Mouse (Mus musculus) intestine, embryonic 16.5 days (tissue): ENCODE results near the gene Mark2. TPM values are rescaled to one million over a fixed set of nuclear protein-coding genes. Genes with fewer than 3 reads are reported as not detected.
"Not testable (repeated sequence)": the region's sequence is repeated elsewhere in the genome, so short reads cannot be mapped to it uniquely, and the experiment has no call there.

Source experiments
- ATAC-seq: fragments of 200-750 bp; cut with Nextera tagmentation; 2 replicates; pipeline ENCODE4 v1.8.0; 2017; ENCODE audit warnings: moderate TSS enrichment, moderate library complexity
- H3K27ac ChIP-seq: fragments of 300-500 bp; sonication (generic); 2 replicates; pipeline ENCODE4 v1.5.1; 2014; ENCODE audit warnings: mild to moderate bottlenecking, low read length
- H3K27me3 ChIP-seq: fragments of 300-500 bp; sonication (generic); replicated peaks from 2 replicates; pipeline ENCODE4 v1.6.1; 2014; ENCODE audit warnings: low read length, control low read depth, mixed read lengths; ENCODE audit not compliant: control insufficient read depth, insufficient read depth
- H3K36me3 ChIP-seq: fragments of 300-500 bp; sonication (generic); 2 replicates; pipeline ENCODE4 v1.6.1; 2014; ENCODE audit warnings: low read length, control low read depth; ENCODE audit not compliant: control insufficient read depth, insufficient read depth
- H3K4me1 ChIP-seq: fragments of 300-500 bp; sonication (generic); 2 replicates; pipeline ENCODE4 v1.6.1; 2014; ENCODE audit warnings: low read length, control low read depth, mixed read lengths; ENCODE audit not compliant: control insufficient read depth, insufficient read depth
- H3K4me2 ChIP-seq: fragments of 300-500 bp; sonication (generic); 2 replicates; pipeline ENCODE4 v1.6.1; 2014; ENCODE audit warnings: low read depth, low read length, control low read depth
- H3K4me3 ChIP-seq: fragments of 300-500 bp; sonication (generic); 2 replicates; pipeline ENCODE4 v1.5.1; 2014; ENCODE audit warnings: mild to moderate bottlenecking, low read length
- H3K9ac ChIP-seq: fragments of 300-500 bp; sonication (generic); 2 replicates; pipeline ENCODE4 v1.6.1; 2014; ENCODE audit warnings: low read depth, low read length
- H3K9me3 ChIP-seq: fragments of 300-500 bp; sonication (generic); 2 replicates; pipeline ENCODE4 v1.6.1; 2016; ENCODE audit warnings: low read length, control low read depth; ENCODE audit not compliant: control insufficient read depth
- WGBS: fragments of 180-500 bp; shearing (Covaris S2); extraction: QIAGEN DNeasy Blood & Tissue Kit; methylation state at CpG from one replicate; pipeline ENCODE4 v1.1.7; 2014; 5-methylcytosine and 5-hydroxymethylcytosine counted together
- polyA plus RNA-seq: library from polyadenylated mRNA; unstranded; fragments of >200 nt; fragmentation: Nextera tagmentation; extraction: Ambion mirVana; gene quantifications from 2 replicates; pipeline ENCODE4 v1.2.1, GENCODE M21; 2015

The Mark2 gene
- polyA plus RNA-seq: 39.1 and 41.4 TPM in 2 replicates

DNA sequence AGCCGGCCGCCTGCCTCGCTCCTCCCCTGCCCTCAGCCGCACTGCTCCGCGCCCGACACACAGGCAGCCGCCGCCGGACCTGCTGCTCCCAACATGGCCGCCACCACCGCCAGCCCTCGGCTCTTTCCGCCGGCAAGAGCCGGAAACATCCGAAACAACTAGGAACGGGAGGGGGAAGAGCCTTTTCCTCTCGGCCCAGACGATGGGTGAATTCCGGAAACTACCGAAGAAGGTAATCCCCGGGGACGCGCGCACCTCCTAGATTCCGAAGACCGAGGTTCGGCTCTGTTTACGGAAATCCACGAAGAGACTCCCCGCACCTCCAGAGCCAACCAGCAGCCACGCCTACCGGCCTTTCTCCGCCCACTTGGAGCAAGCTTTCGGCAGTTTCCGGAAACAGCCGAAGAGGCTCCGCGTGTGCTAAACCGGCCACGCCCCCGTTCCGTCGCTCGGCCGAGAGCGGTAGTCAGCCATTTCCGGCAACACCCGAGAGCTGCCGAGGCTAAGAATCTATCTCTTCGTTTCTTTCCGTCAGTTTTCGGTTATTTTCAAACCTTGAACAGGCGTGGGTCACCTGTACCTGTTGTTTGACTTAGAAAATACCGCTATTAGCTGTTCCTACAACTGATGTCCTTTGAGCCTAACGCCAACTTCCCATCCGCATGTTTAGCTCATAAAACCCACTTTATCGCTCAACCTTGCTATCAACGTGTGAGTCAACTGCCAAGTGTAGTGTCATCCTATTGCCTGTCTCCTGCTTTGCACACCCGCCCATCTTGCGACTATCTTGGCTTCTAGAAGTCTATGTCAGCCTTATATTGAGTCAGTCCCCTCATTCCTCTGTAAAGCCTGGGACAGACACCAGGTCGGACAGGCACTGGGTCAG is at the start of gene Mark2:
Gene Mark2, minus strand, starts transcription at position 349 of the 886 bp plus-strand sequence.
- H3K4me3 ChIP-seq: peak within 1 kb of the TSS; percentile 74
- no peaks in the 10 kb centered on the region for H3K27me3 ChIP-seq
- 1% methylated on average over 63 of the region's 63 CpGs for WGBS
- no peaks in the 10 kb centered on the region for H3K9me3 ChIP-seq
- peak within 1 kb of the TSS; percentile 86 for H3K27ac ChIP-seq
- peak; percentile 93 for ATAC-seq
- peak within 1 kb of the TSS; percentile 87 for H3K9ac ChIP-seq
- peaks cover 35% of the 10 kb centered on the region for H3K4me1 ChIP-seq
- H3K4me2 ChIP-seq: peak within 1 kb of the TSS; percentile 93
- H3K36me3 ChIP-seq: no peaks in the 10 kb centered on the region

DNA sequence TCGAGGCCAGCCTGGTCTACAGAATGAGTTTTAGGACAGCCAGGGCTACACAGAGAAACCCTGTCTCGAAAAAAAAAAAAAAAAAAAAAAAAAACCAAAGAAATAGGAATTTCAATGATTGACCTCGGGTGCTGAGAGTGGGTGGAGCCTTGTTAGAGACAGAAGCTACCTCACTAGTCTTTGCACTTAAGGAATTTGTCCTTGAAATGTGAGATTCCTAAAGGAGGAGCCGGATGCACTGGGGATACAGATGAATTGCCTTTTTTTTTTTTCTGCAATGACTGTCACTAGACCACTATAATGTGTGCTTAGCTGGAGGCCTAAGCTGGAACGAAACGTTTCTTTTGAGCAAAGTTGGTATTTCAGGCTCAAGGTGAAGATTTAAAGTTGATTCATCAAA is 46.8 kb upstream of the Mark2 start:
- ATAC-seq: no peak
- Histone ChIP-seq H3K4me3 (no peak overlapping the region), H3K9me3 (no peaks in the 10 kb centered on the region; the same call in 1 of the 2 replicates), H3K36me3 (no peaks in the 10 kb centered on the region), H3K27ac (no peak overlapping the region), H3K4me2 (no peak overlapping the region), H3K9ac (no peak overlapping the region), H3K27me3 (no peaks in the 10 kb centered on the region), H3K4me1 (peaks cover 2% of the 10 kb centered on the region)
- WGBS: 79% methylated on average over 6 of the region's 6 CpGs

DNA sequence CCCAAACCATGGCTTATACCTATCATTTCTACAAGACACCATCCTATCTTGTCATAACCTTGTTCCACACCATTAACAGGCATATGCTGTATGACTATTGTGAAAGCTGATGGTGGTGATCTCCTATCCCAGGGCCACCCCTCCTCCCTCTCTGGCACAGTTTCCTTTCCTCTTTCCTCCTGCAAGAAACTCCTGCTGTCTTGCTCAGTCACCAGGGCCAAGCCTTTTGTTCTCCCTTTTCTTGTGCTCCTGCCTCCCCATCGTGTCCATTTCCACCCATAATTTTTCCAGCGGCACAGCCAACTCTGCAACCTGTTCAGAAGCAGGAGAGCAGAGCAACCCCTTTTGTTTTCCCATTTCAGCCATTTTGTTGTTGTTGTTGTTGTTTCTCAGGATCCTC is 44.4 kb upstream of the Mark2 start:
- Histone ChIP-seq H3K4me1 (peaks cover 8% of the 10 kb centered on the region), H3K27ac (no peak overlapping the region), H3K9ac (no peak overlapping the region), H3K36me3 (no peaks in the 10 kb centered on the region), H3K9me3 (no peaks in the 10 kb centered on the region; the same call in 1 of the 2 replicates), H3K4me3 (no peak overlapping the region), H3K27me3 (no peaks in the 10 kb centered on the region), H3K4me2 (no peak overlapping the region)
- WGBS: 53% methylated on average over 2 of the region's 2 CpGs
- ATAC-seq: no peak

DNA sequence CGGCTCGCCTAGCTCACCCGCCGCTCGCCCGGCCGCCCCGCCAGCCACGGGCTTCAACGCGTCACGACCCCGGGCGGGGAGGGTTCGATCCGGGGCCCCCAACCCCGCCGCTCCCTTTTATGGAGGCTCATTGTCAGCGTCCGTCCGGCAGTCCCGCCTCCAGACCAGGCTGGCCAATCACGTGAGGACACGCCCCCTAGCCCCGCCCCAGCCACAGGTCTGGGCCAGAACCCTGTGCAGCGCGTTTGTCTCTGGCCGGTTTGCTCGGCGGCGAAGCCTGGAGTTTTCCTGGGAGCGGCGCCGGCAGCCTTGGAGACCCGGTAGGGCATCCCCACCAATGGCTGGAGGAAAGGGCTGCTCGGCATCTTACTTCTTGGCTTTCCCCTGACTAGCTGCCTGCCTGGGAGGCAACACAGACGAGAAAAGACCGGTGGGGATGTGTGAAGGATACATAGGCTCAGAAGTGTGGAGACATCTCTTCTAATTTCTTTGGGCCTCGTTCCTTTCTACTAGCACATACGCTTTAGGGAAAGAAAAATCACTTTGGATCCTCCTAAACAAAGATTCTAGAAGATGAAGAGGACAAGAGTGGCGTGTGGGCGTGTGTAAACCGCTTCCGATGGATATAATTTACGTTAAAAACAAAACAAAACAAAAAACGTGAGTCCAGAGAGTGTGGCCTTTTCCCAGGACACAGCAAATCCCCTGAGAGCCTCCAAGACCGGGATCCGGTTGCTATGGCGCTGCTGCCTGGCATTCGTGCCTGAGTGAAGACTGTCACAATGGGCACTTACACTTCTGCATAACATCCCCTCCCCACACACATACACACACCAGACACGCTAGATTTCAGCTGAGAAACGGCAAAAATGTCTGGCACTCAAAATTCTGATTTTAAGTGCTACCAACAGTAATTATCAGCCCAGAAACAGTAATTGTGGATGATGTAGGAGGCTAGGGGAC is 41.5 kb upstream of the Mark2 start, which contains the start of gene Spindoc:
Gene Spindoc, minus strand, starts transcription at position 92 of the 963 bp plus-strand sequence.
- Histone ChIP-seq H3K36me3 (no peaks in the 10 kb centered on the region), H3K27me3 (no peaks in the 10 kb centered on the region), H3K4me3 (peak within 1 kb of the TSS; percentile 86), H3K4me2 (peak within 1 kb of the TSS; percentile 81), H3K4me1 (peaks cover 8% of the 10 kb centered on the region), H3K9ac (peak within 1 kb of the TSS; percentile 90), H3K27ac (peak within 1 kb of the TSS; percentile 81), H3K9me3 (no peaks in the 10 kb centered on the region)
- 2% methylated on average over 44 of the region's 52 CpGs for WGBS
- peak; percentile 100 for ATAC-seq

DNA sequence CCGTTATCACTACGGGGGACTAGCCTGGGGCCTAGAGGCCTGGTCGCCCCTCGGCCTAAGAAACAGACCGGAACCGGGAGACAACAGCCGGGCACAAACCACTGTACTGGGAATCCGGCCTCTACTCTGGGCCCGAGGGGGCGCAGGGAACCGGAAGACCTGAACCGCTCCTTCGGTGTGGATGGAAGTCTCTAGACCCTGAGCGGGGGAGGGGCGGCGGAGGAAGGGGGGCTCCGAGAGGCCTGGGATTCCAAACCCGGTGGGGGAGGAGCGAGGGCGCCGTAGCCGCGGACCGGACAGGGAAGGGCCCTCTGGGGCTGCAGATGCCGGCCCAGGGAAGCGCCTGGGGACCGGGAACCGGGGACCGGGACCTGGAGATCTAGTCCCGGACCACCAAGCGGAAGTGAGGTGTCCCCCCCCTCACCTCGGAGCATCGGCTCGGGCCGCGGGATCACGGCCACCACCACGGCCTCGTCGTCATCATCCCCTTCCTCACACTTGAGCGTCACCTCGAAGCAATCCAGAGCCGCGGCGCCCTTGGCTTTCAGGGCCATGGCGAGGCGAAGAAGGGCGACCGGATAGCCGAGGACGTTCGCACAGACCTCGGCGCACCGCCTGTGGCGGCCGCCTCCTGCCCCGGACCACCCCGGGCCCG is 40.7 kb upstream of the Mark2 start:
- Histone ChIP-seq H3K9me3 (no peaks in the 10 kb centered on the region), H3K4me3 (peak overlapping the region; percentile 86), H3K9ac (peak overlapping the region; percentile 90), H3K27ac (peak overlapping the region; percentile 81), H3K27me3 (no peaks in the 10 kb centered on the region), H3K36me3 (no peaks in the 10 kb centered on the region), H3K4me2 (peak overlapping the region; percentile 81), H3K4me1 (peaks cover 8% of the 10 kb centered on the region)
- WGBS: under 1% methylated on average over 60 of the region's 60 CpGs
- ATAC-seq: peak; percentile 66

DNA sequence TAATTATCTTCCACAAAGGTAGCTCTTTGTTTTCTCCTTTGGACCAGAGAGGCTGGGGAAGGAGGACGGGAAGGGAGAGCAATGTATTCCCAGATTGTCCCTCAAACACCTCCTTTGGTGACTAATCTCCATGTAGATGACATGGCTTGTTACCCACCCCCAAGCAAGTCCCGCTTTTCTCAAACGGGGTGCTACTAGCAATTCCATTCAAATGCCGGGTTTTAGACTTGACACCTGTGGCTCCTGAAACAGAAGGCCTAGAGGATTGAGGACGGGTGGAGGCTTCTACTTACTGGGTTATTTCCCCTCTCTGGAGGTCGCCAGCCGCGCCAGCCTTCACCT is 40.2 kb upstream of the Mark2 start:
- H3K9me3 ChIP-seq: no peaks in the 10 kb centered on the region
- ATAC-seq: no peak
- peak overlapping the region; percentile 90 for H3K9ac ChIP-seq
- no peaks in the 10 kb centered on the region for H3K36me3 ChIP-seq
- H3K27me3 ChIP-seq: no peaks in the 10 kb centered on the region
- H3K4me3 ChIP-seq: peak overlapping the region; percentile 86
- H3K4me1 ChIP-seq: peaks cover 8% of the 10 kb centered on the region
- H3K27ac ChIP-seq: peak overlapping the region; percentile 81; the same call in 1 of the 2 replicates
- H3K4me2 ChIP-seq: peak overlapping the region; percentile 81
- WGBS: 6% methylated on average over 8 of the region's 8 CpGs

DNA sequence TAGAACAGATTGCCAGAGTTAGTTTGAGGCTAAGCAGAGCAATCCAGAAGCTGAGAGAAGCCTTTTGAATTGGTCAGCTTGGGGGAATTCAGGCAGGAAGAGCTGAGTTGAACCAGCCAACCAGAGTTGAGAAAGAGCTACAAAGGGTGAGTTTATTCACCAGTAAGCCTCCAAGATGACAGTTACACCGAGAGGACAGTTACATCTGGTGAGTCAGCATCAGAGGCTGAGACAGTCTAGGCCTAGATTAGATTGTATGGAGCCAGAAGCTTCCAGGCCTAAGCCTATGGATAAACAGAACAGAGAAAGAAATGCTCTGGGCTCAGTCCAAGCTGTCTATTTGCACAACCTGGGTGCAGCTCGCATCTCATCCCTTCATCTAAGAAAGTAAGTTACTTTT is 36.0 kb upstream of the Mark2 start:
- Histone ChIP-seq H3K27ac (no peak overlapping the region), H3K9ac (no peak overlapping the region), H3K4me1 (peaks cover 4% of the 10 kb centered on the region; the same call in 1 of the 2 replicates), H3K9me3 (no peaks in the 10 kb centered on the region), H3K36me3 (peaks cover 14% of the 10 kb centered on the region), H3K4me2 (no peak overlapping the region), H3K27me3 (no peaks in the 10 kb centered on the region), H3K4me3 (no peak overlapping the region)
- WGBS: 69% methylated on average over 2 of the region's 2 CpGs
- ATAC-seq: no peak

DNA sequence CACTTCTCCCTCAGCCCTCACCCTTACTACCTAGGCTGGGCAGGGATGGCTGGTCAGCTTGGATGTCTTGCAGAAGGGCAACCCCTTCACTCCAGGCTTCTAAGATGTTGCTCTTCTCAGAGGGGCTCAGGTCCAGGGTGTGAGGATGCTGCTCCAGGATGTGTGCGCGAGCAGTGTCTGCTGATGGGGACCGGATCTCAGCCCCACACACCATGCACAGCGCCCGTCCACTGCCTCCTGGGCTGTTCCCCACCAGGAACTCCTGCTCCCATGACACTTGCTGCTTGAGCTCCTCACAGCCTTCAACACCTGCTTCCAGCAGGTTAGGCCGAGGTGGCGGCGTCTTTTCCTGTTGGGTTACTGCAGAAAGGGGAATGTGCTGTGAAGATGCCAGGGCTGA is 32.8 kb upstream of the Mark2 start:
- no peak overlapping the region for H3K9ac ChIP-seq
- H3K27me3 ChIP-seq: no peaks in the 10 kb centered on the region
- 97% methylated on average over 8 of the region's 8 CpGs for WGBS
- no peaks in the 10 kb centered on the region for H3K9me3 ChIP-seq
- ATAC-seq: no peak
- no peak overlapping the region for H3K4me2 ChIP-seq
- no peaks in the 10 kb centered on the region for H3K4me1 ChIP-seq
- no peak overlapping the region for H3K4me3 ChIP-seq
- H3K36me3 ChIP-seq: peaks cover 30% of the 10 kb centered on the region
- no peak overlapping the region for H3K27ac ChIP-seq

DNA sequence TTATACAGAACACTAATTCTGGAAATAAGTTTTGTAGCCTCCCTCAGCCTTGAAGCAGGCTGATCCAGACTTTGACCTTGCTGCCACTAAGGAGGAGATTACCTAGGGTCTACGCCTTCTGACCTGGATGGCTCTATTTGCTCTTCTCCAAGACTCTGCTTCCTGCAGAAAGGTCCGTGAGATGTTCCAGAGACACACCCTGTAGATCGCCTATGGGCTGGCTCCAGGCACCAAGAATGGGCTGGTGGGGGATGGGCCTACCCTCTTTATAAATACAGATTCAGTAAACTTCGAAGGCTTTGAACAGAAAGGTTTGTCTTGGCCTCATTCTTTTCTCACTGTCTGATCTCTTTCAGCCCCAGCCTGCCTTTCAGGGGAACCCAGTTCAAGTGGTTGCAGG is 27.8 kb upstream of the Mark2 start:
- H3K9me3 ChIP-seq, H3K4me3 ChIP-seq, H3K4me2 ChIP-seq, H3K4me1 ChIP-seq, H3K27ac ChIP-seq, ATAC-seq, H3K9ac ChIP-seq, H3K27me3 ChIP-seq: not testable (repeated sequence)
- WGBS: 44% methylated on average over 4 of the region's 4 CpGs
- H3K36me3 ChIP-seq: peaks cover 29% of the 10 kb centered on the region
